Mouse (Mus musculus) heart, embryonic 16.5 days (tissue): ENCODE measurements around the gene Gnat1. TPM values are rescaled to one million over a fixed set of nuclear protein-coding genes. Genes with fewer than 3 reads are reported as not detected.

Source experiments
- ATAC-seq: fragments of 200-750 bp; cut with Nextera tagmentation; replicated peaks from 2 replicates; pipeline ENCODE4 v1.8.0; 2017; ENCODE audit warnings: moderate number of reproducible peaks; ENCODE audit not compliant: insufficient read depth, low FRiP score; ENCODE audit errors: extremely low read depth
- H3K27ac ChIP-seq: fragments of 300-500 bp; sonication (generic); 2 replicates; pipeline ENCODE4 v1.5.1; 2014; ENCODE audit warnings: mild to moderate bottlenecking, low read length, control low read depth, moderate library complexity
- H3K27me3 ChIP-seq: fragments of 300-500 bp; sonication (generic); 2 replicates; pipeline ENCODE4 v1.6.1; 2014; ENCODE audit warnings: low read length, mixed read lengths; ENCODE audit not compliant: control insufficient read depth, insufficient read depth
- H3K36me3 ChIP-seq: fragments of 300-500 bp; sonication (generic); 2 replicates; pipeline ENCODE4 v1.6.1; 2014; ENCODE audit not compliant: control insufficient read depth, insufficient read depth
- H3K4me1 ChIP-seq: fragments of 300-500 bp; sonication (generic); 2 replicates; pipeline ENCODE4 v1.6.1; 2014; ENCODE audit warnings: low read length, mixed read lengths; ENCODE audit not compliant: control insufficient read depth, insufficient read depth
- H3K4me2 ChIP-seq: fragments of 300-500 bp; sonication (generic); 2 replicates; pipeline ENCODE4 v1.6.1; 2014; ENCODE audit warnings: low read depth, mild to moderate bottlenecking, control low read depth, low read length
- H3K4me3 ChIP-seq: fragments of 300-500 bp; sonication (generic); 2 replicates; pipeline ENCODE4 v1.5.1; 2014; ENCODE audit warnings: mild to moderate bottlenecking, control low read depth, low read length
- H3K9ac ChIP-seq: fragments of 300-500 bp; sonication (generic); 2 replicates; pipeline ENCODE4 v1.6.1; 2014; ENCODE audit warnings: low read length, control low read depth
- H3K9me3 ChIP-seq: fragments of 300-500 bp; sonication (generic); replicated peaks from 2 replicates; pipeline ENCODE4 v1.6.1; 2016; ENCODE audit warnings: low read length; ENCODE audit not compliant: control insufficient read depth
- WGBS: fragments of 180-500 bp; shearing (Covaris S2); extraction: QIAGEN DNeasy Blood & Tissue Kit; methylation state at CpG from one replicate; pipeline ENCODE4 v1.1.7; 2014; 5-methylcytosine and 5-hydroxymethylcytosine counted together
- polyA plus RNA-seq: library from polyadenylated mRNA; unstranded; fragments of >200 nt; fragmentation: Nextera tagmentation; extraction: Ambion mirVana; gene quantifications from 2 replicates; pipeline ENCODE4 v1.2.1, GENCODE M21; 2015

The Gnat1 gene
- polyA plus RNA-seq, 1 experiment from 2014 or later = 0.39 TPM

- no peak for ATAC-seq
Measured at GRCm38 (mm10) chr9:107624539-107624938, 55.0 kb downstream of the Gnat1 start.

More at GRCm38 (mm10) chr9:107624539-107624938, 55.0 kb downstream of the Gnat1 start:
- H3K9ac ChIP-seq = peak overlapping the region; percentile 26; the same call in 1 of the 2 replicates
- peaks cover 78% of the 10 kb centered on the region for H3K4me1 ChIP-seq
- no peak overlapping the region for H3K4me3 ChIP-seq
- no peaks in the 10 kb centered on the region for H3K9me3 ChIP-seq
- peak overlapping the region; percentile 26; the same call in 1 of the 2 replicates for H3K4me2 ChIP-seq
- peak overlapping the region; percentile 72 for H3K27ac ChIP-seq
- WGBS = 66% methylated on average over 5 of the region's 5 CpGs
- H3K36me3 ChIP-seq = peaks cover 12% of the 10 kb centered on the region
- no peaks in the 10 kb centered on the region for H3K27me3 ChIP-seq

Other genes with a start within 250 kb of the Gnat1 start
- gene Tmem115, start 145.8 kb downstream of the Gnat1 start, polyA plus RNA-seq = 31.3 and 32.9 TPM in 2 replicates
- 17.7 and 18.5 TPM in 2 replicates for gene Cyb561d2, start 137.5 kb downstream of the Gnat1 start, polyA plus RNA-seq
- gene Nprl2, start 137.5 kb downstream of the Gnat1 start, polyA plus RNA-seq = 32.4 and 33.3 TPM in 2 replicates
- gene Zmynd10, start 132.4 kb downstream of the Gnat1 start, polyA plus RNA-seq = 1.7 and 2.5 TPM in 2 replicates
- 54.0 and 55.3 TPM in 2 replicates for gene Rassf1, start 128.2 kb downstream of the Gnat1 start, polyA plus RNA-seq
- 44.3 and 44.7 TPM in 2 replicates for gene Tusc2, start 116.5 kb downstream of the Gnat1 start, polyA plus RNA-seq
- gene Hyal2, start 111.8 kb downstream of the Gnat1 start, polyA plus RNA-seq = 87.4 and 87.7 TPM in 2 replicates
- gene Hyal1, start 102.8 kb downstream of the Gnat1 start, polyA plus RNA-seq = 7.5 and 8.4 TPM in 2 replicates
- gene Naa80, start 100.8 kb downstream of the Gnat1 start, polyA plus RNA-seq = 15.1 and 19.2 TPM in 2 replicates
- gene Hyal3, start 98.9 kb downstream of the Gnat1 start, polyA plus RNA-seq = 0.54 and 0.69 TPM in 2 replicates
- gene Ifrd2, start 92.1 kb downstream of the Gnat1 start, polyA plus RNA-seq = 45.7 and 46.5 TPM in 2 replicates
- 11.0 and 12.0 TPM in 2 replicates for gene Sema3b, start 70.5 kb downstream of the Gnat1 start, polyA plus RNA-seq
- gene Gnai2, start 44.3 kb downstream of the Gnat1 start, polyA plus RNA-seq = 419 and 458 TPM in 2 replicates
- gene Slc38a3, start 10.2 kb downstream of the Gnat1 start, polyA plus RNA-seq = 3.3 and 3.9 TPM in 2 replicates
- 3.9 and 4.7 TPM in 2 replicates for gene Sema3f, start 30.8 kb upstream of the Gnat1 start, polyA plus RNA-seq
- 137 and 146 TPM in 2 replicates for gene Rbm5, start 91.3 kb upstream of the Gnat1 start, polyA plus RNA-seq
- 48.3 and 48.8 TPM in 2 replicates for gene Rbm6, start 193.5 kb upstream of the Gnat1 start, polyA plus RNA-seq
- gene Mon1a, start 208.4 kb upstream of the Gnat1 start, polyA plus RNA-seq = 11.0 and 13.1 TPM in 2 replicates
- gene Mst1r, start 227.2 kb upstream of the Gnat1 start, polyA plus RNA-seq = 2.4 and 2.8 TPM in 2 replicates
- not detected in 2 replicates for gene Actl11, start 248.8 kb upstream of the Gnat1 start, polyA plus RNA-seq